Comparison of ENCODE assay signal across 18 mouse cellular contexts in genomic region chr7:49316600-49316999, GRCm38 (mm10).
"Had no signal": no experiment of that assay in that cellular context is flagged by ENCODE, and none has a peak within 500 bp of the region (broad histone marks: within the 10 kb centered on the region; RNA-seq: fewer than 3 reads in every experiment).

No protein-coding gene starts in this region.

- H3K4me1 ChIP-seq: limb, embryonic 10.5 days; neural tube, embryonic 12.5 days had no signal

- ATAC-seq: liver, embryonic 12.5 days; midbrain, embryonic 15.5 days had no signal

- H3K9ac ChIP-seq: limb, embryonic 13.5 days; liver, embryonic 12.5 days; liver, embryonic 15.5 days; midbrain, embryonic 12.5 days; midbrain, embryonic 15.5 days; neural tube, embryonic 12.5 days; neural tube, embryonic 15.5 days had no signal

- H3K4me3 ChIP-seq: limb, embryonic 10.5 days; limb, embryonic 13.5 days; liver, embryonic 12.5 days; liver, embryonic 15.5 days; midbrain, embryonic 12.5 days; midbrain, embryonic 15.5 days; neural tube, embryonic 12.5 days; neural tube, embryonic 15.5 days had no signal

- H3K36me3 ChIP-seq: limb, embryonic 10.5 days; limb, embryonic 13.5 days; liver, embryonic 12.5 days; liver, embryonic 15.5 days; midbrain, embryonic 12.5 days; midbrain, embryonic 15.5 days; neural tube, embryonic 12.5 days; neural tube, embryonic 15.5 days had no signal

- H3K9me3 ChIP-seq: limb, embryonic 10.5 days; liver, embryonic 15.5 days; midbrain, embryonic 12.5 days; midbrain, embryonic 15.5 days; neural tube, embryonic 12.5 days; neural tube, embryonic 15.5 days had no signal

- DNase-seq: kidney, adult 18-20 months; kidney, adult 9 months; kidney, postnatal 14 days; kidney, postnatal 4 days; layer of hippocampus, adult 9-11 months; liver; lung, adult 2 months; right cerebral cortex, adult 18-20 months; thymus, adult 18-20 months; thymus, postnatal 36 days had no signal

- H3K4me2 ChIP-seq: limb, embryonic 13.5 days; liver, embryonic 12.5 days; liver, embryonic 15.5 days; midbrain, embryonic 12.5 days; midbrain, embryonic 15.5 days; neural tube, embryonic 12.5 days; neural tube, embryonic 15.5 days had no signal

- H3K27ac ChIP-seq: limb, embryonic 10.5 days; limb, embryonic 13.5 days; liver, embryonic 12.5 days; liver, embryonic 15.5 days; midbrain, embryonic 12.5 days; midbrain, embryonic 15.5 days; neural tube, embryonic 12.5 days; neural tube, embryonic 15.5 days had no signal

- H3K27me3 ChIP-seq: limb, embryonic 13.5 days; liver, embryonic 12.5 days; liver, embryonic 15.5 days; midbrain, embryonic 12.5 days; midbrain, embryonic 15.5 days; neural tube, embryonic 12.5 days; neural tube, embryonic 15.5 days had no signal
